Mouse (Mus musculus): Measurements from ENCODE around the gene Slc17a9.

DNA sequence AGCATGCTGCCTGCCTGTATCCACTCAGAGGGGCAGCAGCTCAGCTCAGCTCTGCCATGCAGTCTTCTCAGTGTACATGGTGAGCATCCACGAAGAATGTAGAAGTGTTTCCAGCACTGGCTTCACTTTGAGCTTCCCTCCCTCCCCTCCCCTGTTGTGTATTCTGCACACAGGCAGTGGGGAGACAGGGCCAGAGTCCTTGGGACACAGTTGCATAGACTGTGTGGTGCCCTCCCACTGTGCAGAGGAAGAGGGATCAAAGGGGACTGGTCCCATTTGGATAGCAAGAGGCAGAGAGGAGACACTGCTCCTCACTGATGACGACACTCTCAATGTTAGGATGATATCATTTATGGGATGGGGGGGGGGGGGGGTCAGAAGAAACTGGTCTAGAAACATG, 43.8 kb upstream of the Slc17a9 start:
- TF ChIP-seq POLR2A (IDR thresholded peaks at IDR 0.05; ENCODE audit: insufficient read depth, low read length) (no peak), CTCF (IDR thresholded peaks at IDR 0.05; ENCODE audit: low read depth, low read length) (no peak), EP300 (IDR thresholded peaks at IDR 0.05; ENCODE audit: insufficient read depth, low read depth, low read length) (no peak)

All from ES-Bruce4 (cell line).